In genomic region chr5:143192806-143193205, GRCm38 (mm10) we compare ENCODE assay signal across 40 mouse cellular contexts. TPM values are rescaled to one million over a fixed set of nuclear protein-coding genes. Genes with fewer than 3 reads are reported as not detected.
"Had no signal": no experiment of that assay in that cellular context is flagged by ENCODE, and none has a peak within 500 bp of the region (broad histone marks: within the 10 kb centered on the region; RNA-seq: fewer than 3 reads in every experiment).

No protein-coding gene starts in this region.

- H3K4me1 ChIP-seq: embryonic facial prominence, embryonic 10.5 days; embryonic facial prominence, embryonic 12.5 days; embryonic facial prominence, embryonic 13.5 days; embryonic facial prominence, embryonic 15.5 days; forebrain, embryonic 10.5 days; forebrain, embryonic 12.5 days; forebrain, embryonic 13.5 days; forebrain, embryonic 15.5 days had no signal

- DNase-seq: cerebellum, adult 2 months; cerebellum, adult 8-10 months; cerebellum, adult 9-10 months; cerebellum, adult 9-11 months; cerebellum, postnatal 10 days; cerebellum, postnatal 14 days; cerebellum, postnatal 25 days; cerebellum, postnatal 36 days; embryo, embryonic 11 days; forebrain, postnatal 0 days; gastrocnemius, adult 2 months; gastrocnemius, postnatal 10 days; gastrocnemius, postnatal 14 days; gastrocnemius, postnatal 25 days; gastrocnemius, postnatal 36 days; heart, adult 18-20 months; heart, adult 2 months had no signal

- H3K9me3 ChIP-seq: embryonic facial prominence, embryonic 10.5 days; embryonic facial prominence, embryonic 12.5 days; embryonic facial prominence, embryonic 13.5 days; embryonic facial prominence, embryonic 15.5 days; forebrain, embryonic 10.5 days; forebrain, embryonic 12.5 days; forebrain, embryonic 13.5 days; forebrain, embryonic 15.5 days had no signal

- H3K36me3 ChIP-seq: embryonic facial prominence, embryonic 10.5 days; embryonic facial prominence, embryonic 12.5 days; embryonic facial prominence, embryonic 13.5 days; embryonic facial prominence, embryonic 15.5 days; forebrain, embryonic 10.5 days; forebrain, embryonic 12.5 days; forebrain, embryonic 15.5 days had no signal

- H3K9ac ChIP-seq: embryonic facial prominence, embryonic 12.5 days; embryonic facial prominence, embryonic 13.5 days; embryonic facial prominence, embryonic 15.5 days; forebrain, embryonic 12.5 days; forebrain, embryonic 13.5 days; forebrain, embryonic 15.5 days; forebrain, postnatal 0 days had no signal

- H3K4me2 ChIP-seq: embryonic facial prominence, embryonic 12.5 days; embryonic facial prominence, embryonic 13.5 days; embryonic facial prominence, embryonic 15.5 days; forebrain, embryonic 12.5 days; forebrain, embryonic 13.5 days; forebrain, embryonic 15.5 days had no signal

- H3K4me3 ChIP-seq: embryonic facial prominence, embryonic 10.5 days; embryonic facial prominence, embryonic 12.5 days; embryonic facial prominence, embryonic 13.5 days; embryonic facial prominence, embryonic 15.5 days; erythroblast, embryonic 14.5 days; forebrain, embryonic 10.5 days; forebrain, embryonic 12.5 days; forebrain, embryonic 13.5 days; forebrain, embryonic 15.5 days; gastrocnemius, adult 2 months; heart, adult 2 months had no signal

- H3K27ac ChIP-seq: embryonic facial prominence, embryonic 10.5 days; embryonic facial prominence, embryonic 12.5 days; embryonic facial prominence, embryonic 13.5 days; embryonic facial prominence, embryonic 15.5 days; forebrain, embryonic 10.5 days; forebrain, embryonic 12.5 days; forebrain, embryonic 13.5 days; forebrain, embryonic 15.5 days; gastrocnemius, adult 2 months; heart, adult 2 months had no signal

- ATAC-seq: forebrain, embryonic 13.5 days; forebrain, embryonic 14.5 days; forebrain, embryonic 15.5 days; forebrain, embryonic 16.5 days; forebrain, postnatal 0 days had no signal

- H3K27me3 ChIP-seq: embryonic facial prominence, embryonic 12.5 days; embryonic facial prominence, embryonic 15.5 days; forebrain, embryonic 12.5 days; forebrain, embryonic 13.5 days; forebrain, embryonic 15.5 days had no signal

RNA-seq across cellular contexts. Expression of gene Spdye4b, which starts 12.0 kb away (rescaled TPM):
- total RNA-seq: common myeloid progenitor, adult 5-6 weeks; gastrocnemius, adult 18-20 months; gastrocnemius, adult 2 months; gastrocnemius, adult 8-10 months; gastrocnemius, postnatal 10 days; gastrocnemius, postnatal 14 days; gastrocnemius, postnatal 25 days; gastrocnemius, postnatal 36 days; gastrocnemius, postnatal 4 days; granulocyte monocyte progenitor cell, adult 5-6 weeks; heart, adult 18-20 months; heart, adult 2 months; heart, adult 8-10 months had no signal
- polyA plus RNA-seq: cerebellum, adult 2 months; cortical plate, adult 2 months; embryonic facial prominence, embryonic 10.5 days; embryonic facial prominence, embryonic 11.5 days; embryonic facial prominence, embryonic 12.5 days; embryonic facial prominence, embryonic 13.5 days; embryonic facial prominence, embryonic 14.5 days; embryonic facial prominence, embryonic 15.5 days; erythroblast, embryonic 14.5 days; forebrain, embryonic 10.5 days; forebrain, embryonic 11.5 days; forebrain, embryonic 12.5 days; forebrain, embryonic 13.5 days; forebrain, embryonic 14.5 days; forebrain, embryonic 15.5 days; forebrain, embryonic 16.5 days; forebrain, postnatal 0 days; frontal cortex, adult 2 months; gonadal fat pad, adult 2 months; heart, adult 2 months had no signal

RNA-seq across cellular contexts. Expression of gene Spdye4a, which starts 33.9 kb away (rescaled TPM):
- total RNA-seq: common myeloid progenitor, adult 5-6 weeks; forebrain, postnatal 0 days; gastrocnemius, adult 18-20 months; gastrocnemius, adult 2 months; gastrocnemius, adult 8-10 months; gastrocnemius, postnatal 10 days; gastrocnemius, postnatal 14 days; gastrocnemius, postnatal 25 days; gastrocnemius, postnatal 36 days; gastrocnemius, postnatal 4 days; granulocyte monocyte progenitor cell, adult 5-6 weeks; heart, adult 18-20 months; heart, adult 2 months; heart, adult 8-10 months had no signal
- polyA plus RNA-seq: cerebellum, adult 2 months; cortical plate, adult 2 months; embryonic facial prominence, embryonic 10.5 days; embryonic facial prominence, embryonic 11.5 days; embryonic facial prominence, embryonic 12.5 days; embryonic facial prominence, embryonic 13.5 days; embryonic facial prominence, embryonic 14.5 days; embryonic facial prominence, embryonic 15.5 days; forebrain, embryonic 10.5 days; forebrain, embryonic 11.5 days; forebrain, embryonic 12.5 days; forebrain, embryonic 13.5 days; forebrain, embryonic 14.5 days; forebrain, embryonic 15.5 days; forebrain, embryonic 16.5 days; forebrain, postnatal 0 days; frontal cortex, adult 2 months; gonadal fat pad, adult 2 months had no signal

RNA-seq across cellular contexts. Expression of gene Olfr718-ps1, which starts 45.4 kb away (rescaled TPM):
- total RNA-seq: forebrain, postnatal 0 days; gastrocnemius, adult 18-20 months; gastrocnemius, adult 2 months; gastrocnemius, postnatal 10 days; gastrocnemius, postnatal 14 days; gastrocnemius, postnatal 36 days; granulocyte monocyte progenitor cell, adult 5-6 weeks; heart, adult 18-20 months; heart, adult 2 months; heart, adult 8-10 months had no signal
- polyA plus RNA-seq: cerebellum, adult 2 months; cortical plate, adult 2 months; embryonic facial prominence, embryonic 10.5 days; embryonic facial prominence, embryonic 11.5 days; embryonic facial prominence, embryonic 14.5 days; erythroblast, embryonic 14.5 days; forebrain, embryonic 10.5 days; forebrain, embryonic 12.5 days; forebrain, embryonic 13.5 days; forebrain, embryonic 14.5 days; forebrain, embryonic 15.5 days; forebrain, embryonic 16.5 days; forebrain, postnatal 0 days; frontal cortex, adult 2 months; gonadal fat pad, adult 2 months; heart, adult 2 months had no signal
